Mouse (Mus musculus): ENCODE data around the gene Vps37c. TPM values are rescaled to one million over a fixed set of nuclear protein-coding genes. Genes with fewer than 3 reads are reported as not detected.

Vps37c gene
- 10 to 100 TPM; 13.6 to 25.7 TPM for polyA plus RNA-seq (2012; fragmentation: generic; extraction: Trizol)

DNA sequence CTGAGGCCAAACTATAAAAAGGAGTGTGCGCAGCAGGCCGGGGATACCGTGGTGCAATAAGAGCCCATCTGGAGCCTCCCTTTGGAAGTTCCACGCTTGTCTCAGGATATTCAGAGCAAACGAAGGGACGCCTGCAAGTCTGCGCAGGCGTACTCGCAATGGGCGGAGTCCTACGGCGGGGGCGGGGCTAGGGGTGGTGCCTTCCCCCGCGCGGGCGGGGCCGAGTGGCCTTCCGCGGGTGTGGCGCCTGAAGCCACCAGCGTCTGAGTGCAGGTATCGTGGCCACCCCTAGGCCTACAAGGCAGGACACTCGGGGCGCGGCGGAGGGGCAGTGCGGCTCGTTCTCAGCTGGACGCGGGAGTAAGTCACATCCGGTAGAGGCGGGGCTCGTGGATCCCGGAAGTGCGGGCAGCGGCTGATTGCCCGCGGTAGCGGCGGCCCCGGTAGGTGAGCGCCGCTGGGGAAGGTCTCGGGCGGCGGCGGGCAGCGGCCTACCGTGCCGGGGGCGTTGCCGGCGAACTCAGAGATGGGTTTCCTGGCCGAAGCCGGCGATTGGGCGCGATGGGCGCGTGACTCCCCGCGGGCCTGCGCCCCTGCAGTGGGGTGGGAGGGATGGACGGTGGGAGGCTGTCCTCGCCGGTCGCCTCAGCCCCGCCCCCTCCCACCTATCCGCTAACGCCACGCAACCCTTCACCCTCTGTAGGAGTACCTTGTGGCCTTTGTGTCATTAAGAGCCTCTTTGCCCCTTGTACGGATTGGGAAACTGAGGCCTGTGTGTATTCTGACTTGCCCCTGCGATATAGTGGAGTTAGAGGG, at the start of gene Vps37c:
TSS of gene Vps37c (plus strand) at position 199 of the 816 bp plus-strand sequence.

DNA sequence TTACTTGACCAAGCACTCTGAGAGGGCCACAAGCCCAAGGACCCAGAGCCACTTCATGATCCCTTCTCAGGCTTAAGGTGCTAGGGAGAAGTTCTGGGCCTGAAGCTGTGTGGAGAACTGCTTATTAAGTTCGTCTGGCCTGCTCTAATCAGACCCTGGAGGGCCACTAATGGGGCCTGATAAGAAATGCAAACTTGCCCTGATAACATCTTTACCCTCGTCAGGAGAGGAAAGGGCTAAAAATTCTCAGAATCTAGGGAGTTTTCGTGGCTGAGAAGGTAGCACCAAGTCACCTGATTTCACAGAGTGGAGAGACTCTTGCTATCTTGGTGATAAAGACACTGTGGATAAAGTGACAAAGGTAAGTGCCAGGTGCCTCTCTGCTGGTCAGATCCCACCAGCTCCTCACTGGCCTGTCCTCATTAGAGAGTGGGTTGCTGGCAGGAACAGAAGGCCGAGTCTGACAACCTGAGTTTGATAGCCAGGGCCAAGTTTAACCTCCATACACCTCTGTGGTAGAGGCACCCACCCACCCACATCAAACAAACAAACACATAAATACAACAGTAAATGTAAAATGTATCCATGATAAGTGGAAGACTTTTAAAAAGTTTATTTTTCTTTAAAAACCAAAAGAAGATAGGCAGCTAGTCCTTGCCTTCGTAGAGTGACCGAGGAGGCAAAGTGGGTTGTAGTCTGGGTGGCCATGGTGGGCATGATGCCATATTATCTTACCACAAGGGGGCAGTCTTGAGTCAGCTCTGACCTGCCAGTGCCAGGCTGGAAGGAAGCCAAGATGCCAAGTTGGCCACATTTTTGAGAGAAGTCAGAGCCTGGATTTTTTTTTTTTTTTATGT, 10.4 kb upstream of the Vps37c start, which contains the start of gene Pga5:
TSS of gene Pga5 (minus strand) at position 157 of the 857 bp plus-strand sequence.

DNA sequence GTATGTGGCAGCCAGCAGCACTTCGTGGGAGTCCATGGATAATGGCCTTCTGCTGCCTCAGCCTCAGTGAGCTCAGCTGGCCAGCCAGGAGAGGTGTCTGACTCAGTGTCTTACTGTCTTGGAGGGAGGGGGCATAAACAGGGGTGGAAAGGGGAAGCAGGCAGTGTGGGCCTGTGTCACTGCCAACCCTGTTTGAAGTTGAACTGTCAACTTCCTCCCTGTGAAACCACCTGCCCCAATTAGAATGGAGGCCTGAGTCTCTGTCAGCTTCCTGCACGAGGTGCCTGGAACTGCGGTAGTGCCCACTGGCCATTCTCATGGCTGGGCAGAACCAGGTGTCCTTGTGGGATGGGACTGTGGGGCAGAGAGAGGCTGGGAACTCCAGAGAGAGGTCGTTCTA, 50.3 kb downstream of the Vps37c start, which contains the start of gene Cd5:
TSS of gene Cd5 (minus strand) at position 192 of the 400 bp plus-strand sequence.

Other genes with a start within 250 kb of the Vps37c start
- gene Lrrc10b, start 231.3 kb upstream of the Vps37c start, polyA plus RNA-seq (2012; fragmentation: generic; extraction: Trizol): under 1 TPM in 1 of 2 experiments, not detected in 1; 0.02 TPM
- gene Ppp1r32, start 205.8 kb upstream of the Vps37c start, polyA plus RNA-seq (2012; fragmentation: generic; extraction: Trizol): under 1 TPM; 0.02 to 0.13 TPM
- 10 to 100 TPM in 1 of 2 experiments, 1 to 10 TPM in 1; 7.3 to 32.2 TPM for gene Cpsf7, start 163.5 kb upstream of the Vps37c start, polyA plus RNA-seq (2012; fragmentation: generic; extraction: Trizol)
- gene Sdhaf2, start 162.6 kb upstream of the Vps37c start, polyA plus RNA-seq (2012; fragmentation: generic; extraction: Trizol): 10 to 100 TPM in 1 of 2 experiments, 1 to 10 TPM in 1; 8.4 to 38.8 TPM
- gene Tmem216, start 132.5 kb upstream of the Vps37c start, polyA plus RNA-seq (2012; fragmentation: generic; extraction: Trizol): 10 to 100 TPM; 22.2 to 36.5 TPM
- gene Cyb561a3, start 111.6 kb upstream of the Vps37c start, polyA plus RNA-seq (2012; fragmentation: generic; extraction: Trizol): 10 to 100 TPM in 1 of 2 experiments, 1 to 10 TPM in 1; 7.9 to 27.6 TPM
- gene Tmem138, start 111.4 kb upstream of the Vps37c start, polyA plus RNA-seq (2012; fragmentation: generic; extraction: Trizol): 10 to 100 TPM; 26.6 to 42.2 TPM
- gene Ddb1, start 83.4 kb upstream of the Vps37c start, polyA plus RNA-seq (2012; fragmentation: generic; extraction: Trizol): 100 to 1,000 TPM; 435 to 445 TPM
- gene Tkfc, start 83.1 kb upstream of the Vps37c start, polyA plus RNA-seq (2012; fragmentation: generic; extraction: Trizol): 10 to 100 TPM; 18.0 to 40.0 TPM
- under 1 TPM; 0.04 to 0.20 TPM for gene Vwce, start 54.5 kb upstream of the Vps37c start, polyA plus RNA-seq (2012; fragmentation: generic; extraction: Trizol)
- gene Pga5, start 10.7 kb upstream of the Vps37c start, polyA plus RNA-seq (2012; fragmentation: generic; extraction: Trizol): under 1 TPM in 1 of 2 experiments, not detected in 1; 0.01 TPM
- gene Cd5, start 50.3 kb downstream of the Vps37c start, polyA plus RNA-seq (2012; fragmentation: generic; extraction: Trizol): under 1 TPM in 1 of 2 experiments, not detected in 1; 0.05 TPM
- not detected for gene Cd6, start 141.3 kb downstream of the Vps37c start, polyA plus RNA-seq (2012; fragmentation: generic; extraction: Trizol)
- under 1 TPM; 0.14 to 0.30 TPM for gene Slc15a3, start 151.0 kb downstream of the Vps37c start, polyA plus RNA-seq (2012; fragmentation: generic; extraction: Trizol)
- gene Tmem132a, start 181.2 kb downstream of the Vps37c start, polyA plus RNA-seq (2012; fragmentation: generic; extraction: Trizol): 10 to 100 TPM; 29.2 to 92.3 TPM
- 100 to 1,000 TPM in 1 of 2 experiments, 10 to 100 TPM in 1; 86.0 to 103 TPM for gene Tmem109, start 193.3 kb downstream of the Vps37c start, polyA plus RNA-seq (2012; fragmentation: generic; extraction: Trizol)
- gene Prpf19, start 206.5 kb downstream of the Vps37c start, polyA plus RNA-seq (2012; fragmentation: generic; extraction: Trizol): 100 to 1,000 TPM; 204 to 245 TPM
- gene Zp1, start 231.9 kb downstream of the Vps37c start, polyA plus RNA-seq (2012; fragmentation: generic; extraction: Trizol): under 1 TPM in 1 of 2 experiments, not detected in 1; 0.17 TPM
- under 1 TPM; 0.01 to 0.06 TPM for gene Ptgdr2, start 248.4 kb downstream of the Vps37c start, polyA plus RNA-seq (2012; fragmentation: generic; extraction: Trizol)